Mouse (Mus musculus) midbrain, embryonic 12.5 days (tissue): ENCODE results near the gene Ttyh2. TPM values are rescaled to one million over a fixed set of nuclear protein-coding genes. Genes with fewer than 3 reads are reported as not detected.
"Not testable (repeated sequence)": the region's sequence is repeated elsewhere in the genome, so short reads cannot be mapped to it uniquely, and the experiment has no call there.

Experiments used
- ATAC-seq: fragments of 200-750 bp; cut with Nextera tagmentation; 2 replicates; pipeline ENCODE4 v1.8.0; 2017; ENCODE audit warnings: low read depth, moderate TSS enrichment, moderate library complexity; ENCODE audit not compliant: low FRiP score
- H3K27ac ChIP-seq: fragments of 300-500 bp; sonication (generic); replicated peaks from 2 replicates; pipeline ENCODE4 v1.5.1; 2016; ENCODE audit warnings: mild to moderate bottlenecking
- H3K27me3 ChIP-seq: fragments of 300-500 bp; sonication (generic); 2 replicates; pipeline ENCODE4 v1.6.1; 2016; ENCODE audit warnings: mild to moderate bottlenecking
- H3K36me3 ChIP-seq: fragments of 300-500 bp; sonication (generic); 2 replicates; pipeline ENCODE4 v1.6.1; 2016
- H3K4me1 ChIP-seq: fragments of 300-500 bp; sonication (generic); 2 replicates; pipeline ENCODE4 v1.6.1; 2016
- H3K4me2 ChIP-seq: fragments of 300-500 bp; sonication (generic); replicated peaks from 2 replicates; pipeline ENCODE4 v1.6.1; 2016; ENCODE audit warnings: mild to moderate bottlenecking, moderate library complexity
- H3K4me3 ChIP-seq: fragments of 300-500 bp; sonication (generic); 2 replicates; pipeline ENCODE4 v1.5.1; 2016; ENCODE audit warnings: mild to moderate bottlenecking
- H3K9ac ChIP-seq: fragments of 300-500 bp; sonication (generic); replicated peaks from 2 replicates; pipeline ENCODE4 v1.6.1; 2016; ENCODE audit warnings: mild to moderate bottlenecking, moderate library complexity
- H3K9me3 ChIP-seq: fragments of 300-500 bp; sonication (generic); 2 replicates; pipeline ENCODE4 v1.6.1; 2016; ENCODE audit warnings: mild to moderate bottlenecking
- WGBS: fragments of 180-500 bp; shearing (Covaris S2); methylation state at CpG from one replicate; pipeline ENCODE4 v1.1.7; 2016; 5-methylcytosine and 5-hydroxymethylcytosine counted together
- polyA plus RNA-seq: library from polyadenylated mRNA; unstranded; fragments of >200 nt; fragmentation: Nextera tagmentation; extraction: Ambion mirVana; gene quantifications from 2 replicates; pipeline ENCODE4 v1.2.1, GENCODE M21; 2016

Gene Ttyh2
- polyA plus RNA-seq, 1 experiment from 2014 or later: 12.3 TPM

DNA sequence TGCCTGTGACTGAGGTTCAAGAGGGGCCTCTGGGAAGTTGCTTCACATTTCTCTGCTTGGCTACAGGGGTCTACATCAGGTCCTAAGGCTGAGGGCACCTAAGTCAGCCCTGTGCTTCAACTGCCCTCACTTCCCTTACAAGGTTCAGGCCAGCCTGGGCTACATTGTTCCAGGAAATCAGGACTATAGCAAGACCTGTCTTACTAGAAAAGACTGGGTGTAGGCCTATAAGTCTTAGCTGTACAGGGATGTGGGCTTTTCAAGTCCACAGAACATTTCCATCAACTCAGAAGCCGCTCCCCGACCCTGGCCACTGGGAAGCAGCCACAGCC lies 1.5 kb upstream of the Ttyh2 start:
- Histone ChIP-seq H3K4me1 (peaks cover 50% of the 10 kb centered on the region), H3K4me2 (no peak overlapping the region), H3K27me3 (peaks cover 27% of the 10 kb centered on the region), H3K4me3 (no peak overlapping the region), H3K9ac (no peak overlapping the region), H3K36me3 (peaks cover 42% of the 10 kb centered on the region), H3K27ac (no peak overlapping the region), H3K9me3 (no peaks in the 10 kb centered on the region)
- ATAC-seq: no peak
- WGBS: 67% methylated on average over 2 of the region's 2 CpGs

DNA sequence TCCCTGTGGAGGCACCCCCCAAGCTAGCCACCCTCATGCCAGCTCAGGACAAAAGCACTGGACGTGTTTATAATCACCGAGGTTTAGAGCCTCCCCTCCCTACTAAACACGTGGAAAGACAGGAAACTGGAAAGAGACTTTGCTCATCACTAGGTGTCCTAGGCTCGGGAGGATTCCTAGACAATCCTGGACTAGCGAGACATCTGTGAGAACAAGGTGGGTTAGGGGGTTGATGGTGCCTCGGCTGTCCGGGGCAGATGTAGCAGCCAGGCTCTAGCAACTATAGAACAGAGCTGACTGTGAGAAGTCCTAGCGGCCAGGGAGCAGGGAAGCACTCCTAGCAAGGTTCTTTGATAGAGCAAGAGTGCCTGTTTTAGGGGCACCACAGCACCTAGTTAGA lies 1.1 kb upstream of the Ttyh2 start:
- no peak for ATAC-seq
- H3K9ac ChIP-seq: no peak overlapping the region
- no peaks in the 10 kb centered on the region for H3K9me3 ChIP-seq
- H3K4me1 ChIP-seq: peaks cover 50% of the 10 kb centered on the region
- 52% methylated on average over 8 of the region's 8 CpGs for WGBS
- no peak overlapping the region for H3K4me2 ChIP-seq
- H3K27ac ChIP-seq: no peak overlapping the region
- H3K4me3 ChIP-seq: no peak overlapping the region
- H3K36me3 ChIP-seq: peaks cover 42% of the 10 kb centered on the region
- peaks cover 27% of the 10 kb centered on the region for H3K27me3 ChIP-seq

DNA sequence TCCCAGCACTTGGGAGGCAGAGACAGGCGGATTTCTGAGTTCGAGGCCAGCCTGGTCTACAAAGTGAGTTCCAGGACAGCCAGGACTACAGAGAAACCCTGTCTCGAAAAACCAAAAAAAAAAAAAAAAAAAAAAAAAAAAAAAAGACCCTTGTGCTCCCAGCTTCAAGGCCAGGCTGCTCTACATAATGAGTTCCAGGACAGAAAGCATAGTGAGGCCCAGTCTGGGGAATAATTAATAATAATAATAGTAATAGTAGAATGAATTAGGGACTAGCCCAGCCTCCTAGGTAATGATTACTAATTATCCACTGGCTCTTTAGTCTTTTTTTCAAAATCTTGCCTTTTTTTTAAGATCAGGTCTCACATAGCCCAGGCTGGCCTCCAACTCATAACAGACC lies 435 bp upstream of the Ttyh2 start:
- not testable (repeated sequence) for H3K9me3 ChIP-seq, ATAC-seq, H3K27ac ChIP-seq, H3K9ac ChIP-seq
- 100% methylated on average over 1 of the region's 3 CpGs for WGBS
- peak overlapping the region; percentile 54 for H3K4me3 ChIP-seq
- 0 out of 2 replicates have a peak overlapping the region, but pooled peaks have one; percentile 71 for H3K4me2 ChIP-seq
- peaks cover 42% of the 10 kb centered on the region for H3K36me3 ChIP-seq
- peaks cover 27% of the 10 kb centered on the region for H3K27me3 ChIP-seq
- H3K4me1 ChIP-seq: peaks cover 44% of the 10 kb centered on the region

DNA sequence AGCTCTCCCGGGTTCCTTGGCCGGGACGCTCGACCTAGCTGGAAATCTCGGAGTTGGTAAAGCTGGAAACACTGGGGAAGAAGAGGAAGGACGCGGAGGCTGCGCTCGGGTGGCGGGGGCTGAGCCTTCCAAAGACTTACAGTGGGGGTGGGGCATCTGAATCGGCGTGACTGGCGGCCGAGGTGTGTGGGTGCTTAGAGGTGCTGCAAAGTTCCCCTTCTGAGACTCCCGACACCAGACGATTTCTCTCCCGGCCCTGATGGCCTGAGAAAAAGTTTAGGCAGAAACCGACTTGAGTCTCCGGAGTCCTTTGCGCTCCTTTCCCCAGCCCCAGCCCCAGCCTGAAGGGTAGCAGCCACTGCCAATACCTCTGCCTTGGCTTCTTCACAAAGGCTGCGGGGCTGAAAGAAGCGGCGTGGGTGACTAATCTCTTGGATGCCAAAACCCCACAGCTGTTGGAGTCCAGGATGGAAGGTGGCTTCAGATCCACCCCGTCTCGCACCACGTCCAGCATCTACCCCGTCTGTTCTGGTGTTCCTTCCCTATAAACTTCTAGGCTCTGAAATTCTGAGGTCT lies 683 bp downstream of the Ttyh2 start:
- peaks cover 27% of the 10 kb centered on the region for H3K27me3 ChIP-seq
- H3K27ac ChIP-seq: no peak overlapping the region
- H3K9me3 ChIP-seq: no peaks in the 10 kb centered on the region
- H3K9ac ChIP-seq: peak overlapping the region; percentile 63
- peak overlapping the region; percentile 71 for H3K4me2 ChIP-seq
- peaks cover 33% of the 10 kb centered on the region for H3K36me3 ChIP-seq
- peak; percentile 48 for ATAC-seq
- peaks cover 39% of the 10 kb centered on the region for H3K4me1 ChIP-seq
- 2% methylated on average over 26 of the region's 27 CpGs for WGBS
- peak overlapping the region; percentile 54 for H3K4me3 ChIP-seq

DNA sequence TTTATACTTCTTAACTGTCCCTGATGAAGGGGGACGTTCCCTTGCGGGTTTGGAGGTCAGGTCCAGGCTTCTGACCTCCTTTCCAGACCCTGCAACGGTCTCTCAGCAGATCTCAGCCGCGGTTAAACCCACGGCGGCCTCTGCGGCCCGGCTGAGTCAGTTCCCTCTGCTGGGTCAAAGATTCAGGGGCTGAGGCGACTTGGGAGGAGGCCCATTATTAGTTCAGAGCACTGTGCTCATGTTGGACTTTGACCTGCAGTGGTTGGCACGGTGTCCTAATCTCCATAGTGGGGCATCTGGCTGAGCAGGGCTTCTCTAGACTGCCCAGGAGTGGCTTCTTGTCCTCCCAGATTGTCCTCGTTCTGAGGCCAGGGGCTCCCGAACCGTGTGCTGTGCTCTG lies 1.2 kb downstream of the Ttyh2 start:
- WGBS: 7% methylated on average over 14 of the region's 14 CpGs

DNA sequence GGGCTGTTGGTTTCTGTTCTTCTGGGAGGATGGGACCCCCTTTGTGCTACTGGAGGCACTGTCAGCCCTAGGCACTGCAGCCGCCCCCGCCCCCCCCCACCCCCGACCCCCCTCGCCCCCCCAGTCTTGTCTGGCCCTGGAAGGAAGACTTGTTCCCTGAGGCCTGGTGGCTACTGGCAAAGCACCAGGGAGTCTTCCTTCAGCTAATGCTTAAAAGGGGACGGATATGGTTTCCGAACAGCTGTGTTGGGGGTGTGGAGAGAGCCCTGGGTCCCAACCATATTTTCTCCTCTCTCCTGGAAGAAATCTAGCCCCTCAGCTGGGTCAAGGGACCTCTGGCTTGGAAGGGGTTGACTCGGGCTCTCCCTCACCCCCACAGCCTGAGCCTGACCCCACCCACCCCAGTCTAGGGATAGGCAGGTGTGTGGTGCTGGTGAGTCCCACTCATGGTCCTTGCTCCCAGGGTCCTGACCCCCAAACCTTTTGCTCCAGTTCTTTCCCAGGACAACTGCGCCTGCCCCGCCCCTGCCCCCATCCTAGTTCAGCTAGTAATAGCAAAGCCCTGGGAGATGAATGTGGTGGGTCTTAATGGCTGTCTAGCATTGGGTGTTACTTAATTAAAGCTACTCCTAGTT lies 1.8 kb downstream of the Ttyh2 start:
- Histone ChIP-seq H3K9ac (peak overlapping the region; percentile 63; the same call in 1 of the 2 replicates), H3K27me3 (peaks cover 27% of the 10 kb centered on the region), H3K4me3 (peak overlapping the region; percentile 54; the same call in 1 of the 2 replicates), H3K4me2 (peak overlapping the region; percentile 71), H3K9me3 (no peaks in the 10 kb centered on the region), H3K36me3 (peaks cover 22% of the 10 kb centered on the region), H3K4me1 (peaks cover 36% of the 10 kb centered on the region), H3K27ac (no peak overlapping the region)
- WGBS: 51% methylated on average over 9 of the region's 9 CpGs
- ATAC-seq: no peak

More for the DNA sequence above, 1.2 kb downstream of the Ttyh2 start:
- Histone ChIP-seq H3K9ac (peak overlapping the region; percentile 63), H3K27me3 (peaks cover 27% of the 10 kb centered on the region), H3K4me1 (peaks cover 36% of the 10 kb centered on the region), H3K4me2 (peak overlapping the region; percentile 71), H3K27ac (no peak overlapping the region), H3K4me3 (peak overlapping the region; percentile 54), H3K36me3 (peaks cover 28% of the 10 kb centered on the region), H3K9me3 (no peaks in the 10 kb centered on the region)
- ATAC-seq: no peak

GRCm38 (mm10) chr11:114679582-114679981 lies 4.4 kb downstream of the Ttyh2 start:
- H3K4me3 ChIP-seq: no peak overlapping the region
- H3K27me3 ChIP-seq: peaks cover 27% of the 10 kb centered on the region
- peaks cover 32% of the 10 kb centered on the region for H3K4me1 ChIP-seq
- no peak for ATAC-seq
- H3K9ac ChIP-seq: no peak overlapping the region
- no peak overlapping the region for H3K4me2 ChIP-seq
- H3K36me3 ChIP-seq: no peaks in the 10 kb centered on the region
- 87% methylated on average over 8 of the region's 8 CpGs for WGBS
- no peak overlapping the region for H3K27ac ChIP-seq
- no peaks in the 10 kb centered on the region for H3K9me3 ChIP-seq

GRCm38 (mm10) chr11:114680291-114680690 lies 5.1 kb downstream of the Ttyh2 start:
- Histone ChIP-seq H3K9me3 (no peaks in the 10 kb centered on the region), H3K4me1 (peaks cover 35% of the 10 kb centered on the region), H3K4me3 (no peak overlapping the region), H3K27me3 (peaks cover 25% of the 10 kb centered on the region), H3K27ac (no peak overlapping the region), H3K36me3 (no peaks in the 10 kb centered on the region), H3K4me2 (no peak overlapping the region), H3K9ac (no peak overlapping the region)
- no peak for ATAC-seq
- 67% methylated on average over 10 of the region's 10 CpGs for WGBS

DNA sequence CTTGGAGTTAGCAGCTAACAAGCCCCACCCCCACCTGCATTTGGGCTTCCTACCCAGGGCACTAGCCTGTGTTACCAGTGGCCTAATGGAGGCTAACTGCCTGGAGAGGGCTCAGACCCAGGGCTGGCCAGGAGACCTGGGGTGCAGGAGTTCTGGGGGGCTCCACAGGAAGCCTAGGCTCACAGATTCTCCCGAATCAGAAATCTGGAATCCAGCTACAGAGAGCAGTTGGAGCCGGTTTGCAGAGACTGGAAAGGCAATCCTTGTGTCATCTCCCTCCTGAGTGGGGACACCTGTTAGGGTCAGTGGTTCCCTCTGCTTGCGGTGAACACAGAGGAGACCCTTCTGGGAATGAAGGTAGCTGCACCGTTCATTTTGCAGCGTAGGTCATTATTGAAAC lies 5.8 kb downstream of the Ttyh2 start:
- no peak for ATAC-seq
- WGBS: 56% methylated on average over 5 of the region's 5 CpGs
- Histone ChIP-seq H3K9me3 (no peaks in the 10 kb centered on the region), H3K4me3 (no peak overlapping the region), H3K27ac (no peak overlapping the region), H3K27me3 (peaks cover 18% of the 10 kb centered on the region), H3K36me3 (no peaks in the 10 kb centered on the region), H3K4me2 (no peak overlapping the region), H3K4me1 (peaks cover 30% of the 10 kb centered on the region), H3K9ac (no peak overlapping the region)

DNA sequence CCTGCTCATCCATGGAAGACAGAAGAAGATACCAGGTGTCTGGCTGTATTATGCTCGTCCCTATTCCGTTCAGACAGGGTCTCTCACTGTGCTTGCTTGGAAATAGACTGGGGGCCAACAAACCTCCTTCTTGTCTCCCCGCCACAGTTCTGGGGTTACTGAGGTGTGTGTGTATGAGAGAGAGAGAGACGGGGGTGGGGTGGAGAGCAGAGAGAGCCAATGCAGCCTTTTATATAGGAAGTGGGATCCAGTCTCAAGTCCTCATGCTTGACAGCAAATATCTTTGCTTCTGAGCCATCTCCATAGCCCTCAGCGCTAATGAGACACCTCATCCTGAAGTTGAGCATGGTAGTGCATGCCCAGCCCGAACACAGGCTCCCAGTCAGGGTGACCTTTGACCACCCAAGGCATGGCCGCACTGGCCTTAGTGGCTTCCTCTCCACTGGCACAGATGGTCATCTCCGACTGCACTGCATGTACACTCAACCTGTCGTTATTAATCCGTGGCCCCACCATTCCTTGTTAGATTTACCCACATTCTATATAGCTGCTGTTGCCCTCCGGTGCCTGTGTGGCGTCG lies 7.2 kb downstream of the Ttyh2 start:
- no peak overlapping the region for H3K27ac ChIP-seq
- peaks cover 17% of the 10 kb centered on the region for H3K4me1 ChIP-seq
- H3K36me3 ChIP-seq: no peaks in the 10 kb centered on the region
- H3K9ac ChIP-seq: no peak overlapping the region
- peaks cover 4% of the 10 kb centered on the region; the same call in 1 of the 2 replicates for H3K27me3 ChIP-seq
- no peak overlapping the region for H3K4me2 ChIP-seq
- no peaks in the 10 kb centered on the region for H3K9me3 ChIP-seq
- H3K4me3 ChIP-seq: no peak overlapping the region
- ATAC-seq: no peak
- 96% methylated on average over 13 of the region's 13 CpGs for WGBS

- H3K27me3 ChIP-seq: no peaks in the 10 kb centered on the region
- ATAC-seq: no peak
- no peak overlapping the region for H3K27ac ChIP-seq
- no peaks in the 10 kb centered on the region for H3K9me3 ChIP-seq
- peaks cover 17% of the 10 kb centered on the region for H3K4me1 ChIP-seq
- 87% methylated on average over 10 of the region's 10 CpGs for WGBS
- no peak overlapping the region for H3K4me2 ChIP-seq
- no peak overlapping the region for H3K9ac ChIP-seq
- no peaks in the 10 kb centered on the region for H3K36me3 ChIP-seq
- no peak overlapping the region for H3K4me3 ChIP-seq
Measured at GRCm38 (mm10) chr11:114683029-114683721, 7.9 kb downstream of the Ttyh2 start.
